Mouse (Mus musculus) stomach, postnatal 0 days (tissue): ENCODE measurements around the gene Ppp4r3b. TPM values are rescaled to one million over a fixed set of nuclear protein-coding genes. Genes with fewer than 3 reads are reported as not detected.

Source experiments
- ATAC-seq: fragments of 200-750 bp; cut with Nextera tagmentation; 2 replicates; pipeline ENCODE4 v1.8.0; 2017; ENCODE audit not compliant: low FRiP score, low TSS enrichment
- DNase-seq: peaks from one replicate; pipeline ENCODE4 v3.0.0-alpha.2; 2016; ENCODE audit warnings: low spot score
- H3K27ac ChIP-seq: fragments of 300-500 bp; sonication (generic); replicated peaks from 2 replicates; pipeline ENCODE4 v1.5.1; 2014; ENCODE audit warnings: mild to moderate bottlenecking, control low read depth
- H3K27me3 ChIP-seq: fragments of 300-500 bp; sonication (generic); 2 replicates; pipeline ENCODE4 v1.6.1; 2014; ENCODE audit warnings: low read length; ENCODE audit not compliant: control insufficient read depth, insufficient read depth
- H3K36me3 ChIP-seq: fragments of 300-500 bp; sonication (generic); 2 replicates; pipeline ENCODE4 v1.6.1; 2014; ENCODE audit warnings: low read length, mixed read lengths; ENCODE audit not compliant: control insufficient read depth, insufficient read depth
- H3K4me1 ChIP-seq: fragments of 300-500 bp; sonication (generic); replicated peaks from 2 replicates; pipeline ENCODE4 v1.6.1; 2014; ENCODE audit warnings: antibody characterized with exemption; ENCODE audit not compliant: control insufficient read depth, insufficient read depth
- H3K4me2 ChIP-seq: fragments of 300-500 bp; sonication (generic); replicated peaks from 2 replicates; pipeline ENCODE4 v1.6.1; 2014; ENCODE audit warnings: low read depth, mild to moderate bottlenecking, control low read depth, moderate library complexity
- H3K4me3 ChIP-seq: fragments of 300-500 bp; sonication (generic); 2 replicates; pipeline ENCODE4 v1.5.1; 2014; ENCODE audit warnings: low read depth, low read length, control low read depth
- H3K9ac ChIP-seq: fragments of 300-500 bp; sonication (generic); 2 replicates; pipeline ENCODE4 v1.6.1; 2014; ENCODE audit warnings: mild to moderate bottlenecking, low read length, control low read depth, mixed read lengths
- H3K9me3 ChIP-seq: fragments of 300-500 bp; sonication (generic); 2 replicates; pipeline ENCODE4 v1.6.1; 2016; ENCODE audit warnings: low read length; ENCODE audit not compliant: control insufficient read depth
- CTCF ChIP-seq: IDR thresholded peaks from 2 replicates; pipeline ENCODE4 v1.5.1; 2016; ENCODE audit warnings: antibody characterized with exemption, low read depth, mild to moderate bottlenecking, moderate library complexity
- EP300 ChIP-seq: optimal IDR thresholded peaks from 2 replicates; pipeline ENCODE3; 2016; ENCODE audit warnings: antibody characterized with exemption
- WGBS: fragments of 180-500 bp; shearing (Covaris S2); extraction: QIAGEN DNeasy Blood & Tissue Kit; methylation state at CpG from one replicate; pipeline ENCODE4 v1.1.7; 2014; 5-methylcytosine and 5-hydroxymethylcytosine counted together
- polyA plus RNA-seq: library from polyadenylated mRNA; unstranded; fragments of >200 nt; fragmentation: Nextera tagmentation; extraction: Ambion mirVana; gene quantifications from 2 replicates; pipeline ENCODE4 v1.2.1, GENCODE M21; 2015

Gene Ppp4r3b
- polyA plus RNA-seq, 1 experiment from 2014 or later, result 49.1 TPM

GRCm38 (mm10) chr11:29163569-29163968, 9.1 kb upstream of the Ppp4r3b start:
- no peak overlapping the region for H3K27ac ChIP-seq
- H3K27me3 ChIP-seq, result no peaks in the 10 kb centered on the region
- no peak overlapping the region for H3K4me3 ChIP-seq
- no peaks in the 10 kb centered on the region for H3K4me1 ChIP-seq
- DNase-seq, result no peak
- TF ChIP-seq CTCF (no peak), EP300 (no peak)
- no peaks in the 10 kb centered on the region for H3K36me3 ChIP-seq
- no peak for ATAC-seq
- no peak overlapping the region for H3K4me2 ChIP-seq
- 83% methylated on average over 4 of the region's 4 CpGs for WGBS
- no peaks in the 10 kb centered on the region for H3K9me3 ChIP-seq
- no peak overlapping the region for H3K9ac ChIP-seq

DNA sequence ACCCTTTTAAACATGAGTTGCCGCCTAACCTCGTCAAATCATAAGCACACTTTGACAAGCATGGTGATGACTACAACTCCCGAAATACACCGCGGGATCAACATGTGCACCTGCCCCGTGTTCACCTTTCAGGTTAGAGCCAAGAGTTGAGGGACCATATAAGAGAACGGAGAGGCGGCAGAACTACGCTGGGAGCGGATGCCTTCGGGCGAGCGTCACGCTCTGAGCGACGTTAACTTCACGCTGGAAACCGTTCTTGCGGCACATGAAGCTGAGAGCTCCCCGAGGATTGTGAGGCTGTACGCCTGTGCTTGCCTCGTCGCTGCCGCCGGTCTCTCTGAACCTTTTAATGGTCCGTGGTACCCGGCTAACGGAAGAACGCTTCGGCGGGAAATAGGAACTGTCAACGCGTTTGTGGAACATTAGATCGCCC, 715 bp upstream of the Ppp4r3b start:
- peak overlapping the region; percentile 72 for H3K9ac ChIP-seq

DNA sequence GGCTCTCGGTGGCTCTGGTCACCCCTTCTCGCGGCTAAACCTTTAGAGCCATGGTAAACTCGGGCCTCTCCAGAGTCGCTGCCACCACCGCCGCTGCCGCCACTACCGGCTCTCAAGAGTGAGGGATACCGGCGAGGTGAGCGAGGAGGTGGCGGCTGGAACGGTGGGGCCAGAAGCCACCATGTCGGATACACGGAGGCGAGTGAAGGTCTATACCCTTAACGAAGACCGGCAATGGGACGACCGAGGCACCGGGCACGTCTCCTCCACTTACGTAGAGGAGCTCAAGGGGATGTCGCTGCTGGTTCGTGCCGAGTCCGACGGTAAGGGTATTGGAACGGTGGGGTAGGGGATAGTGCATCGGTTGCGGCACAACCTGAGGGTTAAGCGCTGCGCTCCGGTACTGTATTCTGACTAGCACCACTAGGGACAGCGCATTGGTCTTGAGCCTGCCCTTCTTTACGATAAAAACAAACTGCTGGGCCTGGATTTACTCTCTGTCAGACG, 488 bp downstream of the Ppp4r3b start:
- TF ChIP-seq EP300, result no peak
- TF ChIP-seq CTCF, result peak; percentile 72
- H3K27me3 ChIP-seq, result no peaks in the 10 kb centered on the region
- H3K4me2 ChIP-seq, result peak overlapping the region; percentile 63
- peak overlapping the region; percentile 99 for H3K4me3 ChIP-seq
- under 1% methylated on average over 38 of the region's 38 CpGs for WGBS
- no peaks in the 10 kb centered on the region for H3K9me3 ChIP-seq
- peaks cover 5% of the 10 kb centered on the region; the same call in 1 of the 2 replicates for H3K4me1 ChIP-seq
- H3K9ac ChIP-seq, result peak overlapping the region; percentile 100
- no peaks in the 10 kb centered on the region for H3K36me3 ChIP-seq
- H3K27ac ChIP-seq, result peak overlapping the region; percentile 99
- DNase-seq (peak; percentile 77), ATAC-seq (peak; percentile 81)

More for the DNA sequence above, 715 bp upstream of the Ppp4r3b start:
- TF ChIP-seq CTCF (no peak), EP300 (no peak)
- peak overlapping the region; percentile 76 for H3K27ac ChIP-seq
- no peaks in the 10 kb centered on the region for H3K36me3 ChIP-seq
- ATAC-seq (peak; percentile 60), DNase-seq (peak; percentile 79)
- peak overlapping the region; percentile 99 for H3K4me3 ChIP-seq
- no peaks in the 10 kb centered on the region for H3K27me3 ChIP-seq
- peak overlapping the region; percentile 96 for H3K4me2 ChIP-seq
- WGBS, result under 1% methylated on average over 34 of the region's 34 CpGs
- H3K9me3 ChIP-seq, result no peaks in the 10 kb centered on the region
- peaks cover 5% of the 10 kb centered on the region; the same call in 1 of the 2 replicates for H3K4me1 ChIP-seq

DNA sequence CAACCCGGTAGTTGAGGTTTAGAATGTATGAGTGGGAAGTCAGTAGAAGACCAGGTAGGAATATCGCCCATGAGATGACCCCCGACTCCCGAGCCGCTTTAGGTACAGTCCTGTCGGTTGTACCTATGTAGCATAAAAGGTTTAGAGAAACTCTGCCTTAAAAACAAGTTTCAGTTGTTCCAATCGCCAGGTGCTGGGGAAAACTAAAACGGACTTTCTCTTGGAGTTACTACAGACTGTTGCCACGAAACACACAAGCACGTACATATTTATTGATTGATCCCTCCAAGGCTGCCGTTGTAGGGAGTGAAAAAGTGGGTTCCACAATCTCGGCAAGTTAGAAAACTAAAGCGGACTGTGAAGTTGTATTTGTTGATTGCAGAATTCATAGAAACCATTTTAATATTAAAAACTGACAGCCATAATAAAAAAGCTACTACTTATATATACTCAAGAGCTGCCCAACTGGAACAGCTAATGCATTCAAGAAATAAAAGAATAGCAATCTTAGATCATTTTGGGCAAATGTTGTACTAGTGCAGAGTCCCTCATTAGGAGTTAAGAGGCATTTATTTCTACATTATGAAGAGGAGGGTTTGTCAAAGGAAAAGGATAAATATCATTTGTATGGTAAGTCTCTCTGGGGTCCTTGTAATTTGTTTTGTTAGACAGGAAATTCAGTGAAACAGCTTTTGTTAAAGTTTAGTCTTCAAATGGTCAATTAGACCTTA, 1.2 kb downstream of the Ppp4r3b start:
- peak overlapping the region; percentile 99 for H3K27ac ChIP-seq
- ATAC-seq, result no peak

DNA sequence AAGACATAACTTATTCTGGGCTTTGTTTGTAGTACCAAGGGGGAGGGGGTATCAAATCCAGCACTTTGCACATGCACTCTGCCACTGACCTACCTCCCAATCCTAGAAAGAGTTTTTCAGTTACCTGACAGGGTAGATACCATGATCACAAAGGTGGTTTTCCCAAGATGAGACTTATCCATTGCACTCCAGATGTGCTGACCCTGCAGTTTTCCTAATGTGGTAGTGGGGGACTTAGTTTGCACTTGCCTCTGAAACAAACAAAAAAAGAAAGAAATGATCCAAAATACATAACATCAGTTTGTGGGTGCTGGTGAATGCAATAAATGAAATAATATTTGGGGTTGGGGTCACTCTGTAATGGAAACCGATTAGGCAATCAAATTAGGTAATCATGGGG, 6.6 kb downstream of the Ppp4r3b start:
- DNase-seq (no peak), ATAC-seq (no peak)
- H3K4me1 ChIP-seq, result no peaks in the 10 kb centered on the region
- TF ChIP-seq CTCF, result no peak
- no peak for TF ChIP-seq EP300
- no peaks in the 10 kb centered on the region for H3K27me3 ChIP-seq
- H3K27ac ChIP-seq, result no peak overlapping the region
- H3K9ac ChIP-seq, result no peak overlapping the region
- H3K4me3 ChIP-seq, result no peak overlapping the region
- no peaks in the 10 kb centered on the region for H3K9me3 ChIP-seq
- WGBS, result 92% methylated on average over 1 of the region's 1 CpGs
- H3K36me3 ChIP-seq, result peaks cover 5% of the 10 kb centered on the region; the same call in 1 of the 2 replicates
- H3K4me2 ChIP-seq, result no peak overlapping the region

More for the DNA sequence above, 1.2 kb downstream of the Ppp4r3b start:
- Histone ChIP-seq H3K27me3 (no peaks in the 10 kb centered on the region), H3K9ac (peak overlapping the region; percentile 100), H3K9me3 (no peaks in the 10 kb centered on the region), H3K36me3 (no peaks in the 10 kb centered on the region), H3K4me2 (peak overlapping the region; percentile 63), H3K4me1 (peaks cover 5% of the 10 kb centered on the region; the same call in 1 of the 2 replicates), H3K4me3 (peak overlapping the region; percentile 99)
- no peak for DNase-seq
- WGBS, result 2% methylated on average over 13 of the region's 13 CpGs
- TF ChIP-seq EP300 (no peak), CTCF (no peak)

DNA sequence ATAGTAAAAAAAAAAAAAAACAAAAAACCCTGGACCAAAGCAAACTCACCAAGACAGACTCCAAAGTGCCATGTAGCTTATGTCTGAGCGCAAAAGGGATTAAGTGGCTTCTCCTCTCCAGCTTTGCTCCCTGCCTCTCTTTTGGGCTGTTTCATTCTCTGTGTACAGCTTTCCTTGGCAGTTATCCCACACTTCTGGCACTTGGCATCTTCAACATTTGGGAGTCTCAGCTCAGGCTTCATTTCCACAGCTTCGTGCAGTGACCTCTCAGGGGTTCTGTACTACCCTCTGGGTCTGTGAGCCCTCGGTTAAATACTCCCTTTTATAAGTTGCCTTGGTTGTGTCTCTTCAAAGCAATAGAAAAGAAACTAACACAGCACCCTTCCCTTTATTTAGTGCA, 8.0 kb downstream of the Ppp4r3b start:
- WGBS, result 54% methylated on average over 3 of the region's 3 CpGs
- no peak overlapping the region for H3K9ac ChIP-seq
- ATAC-seq (no peak), DNase-seq (no peak)
- TF ChIP-seq EP300 (no peak), CTCF (no peak)
- H3K27me3 ChIP-seq, result no peaks in the 10 kb centered on the region
- H3K9me3 ChIP-seq, result no peaks in the 10 kb centered on the region
- H3K4me1 ChIP-seq, result no peaks in the 10 kb centered on the region
- H3K4me3 ChIP-seq, result no peak overlapping the region
- H3K36me3 ChIP-seq, result peaks cover 5% of the 10 kb centered on the region
- H3K27ac ChIP-seq, result no peak overlapping the region
- H3K4me2 ChIP-seq, result no peak overlapping the region
